Mouse (Mus musculus): ENCODE results near the gene Gpd1l.
"Not testable (repeated sequence)": the region's sequence is repeated elsewhere in the genome, so short reads cannot be mapped to it uniquely, and the experiment has no call there.

Gene Gpd1l

DNA sequence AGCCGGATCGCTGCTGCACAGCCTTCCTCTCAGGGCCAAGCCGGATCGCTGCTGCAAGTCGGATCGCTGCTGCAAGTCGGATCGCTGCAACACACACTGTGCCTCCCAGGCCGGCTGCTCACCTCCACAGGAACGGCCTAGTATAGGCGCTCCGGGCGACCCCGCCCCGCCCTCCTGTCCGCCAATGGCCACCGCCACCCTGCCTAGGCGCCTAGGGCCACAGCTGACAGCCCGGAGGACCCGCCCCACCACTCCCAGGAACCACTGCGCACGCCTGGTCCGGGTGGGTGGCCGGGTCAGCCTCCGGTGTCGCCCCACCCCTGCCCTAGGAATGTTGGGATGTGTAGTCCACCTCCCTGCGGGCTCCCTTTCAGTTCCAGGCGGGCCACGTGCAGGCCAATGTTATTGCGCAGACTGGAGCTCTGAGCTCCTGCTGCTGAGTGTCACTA, at the start of gene Gpd1l:
Gene Gpd1l (minus strand): TSS at position 265 of the 449 bp plus-strand sequence.
- DNase-seq (ENCODE audit: low read depth, low spot score), result peak; percentile 73

GRCm38 (mm10) chr9:114982689-114983360, 49.0 kb upstream of the Gpd1l start, which contains the start of gene Rps27rt:
Gene Rps27rt (minus strand): TSS chr9:114982739.
- no peak for DNase-seq (ENCODE audit: low read depth, low spot score)

- no peak for DNase-seq (ENCODE audit: low read depth, low spot score)
Observed at GRCm38 (mm10) chr9:114979969-114980368, 46.2 kb upstream of the Gpd1l start.

DNA sequence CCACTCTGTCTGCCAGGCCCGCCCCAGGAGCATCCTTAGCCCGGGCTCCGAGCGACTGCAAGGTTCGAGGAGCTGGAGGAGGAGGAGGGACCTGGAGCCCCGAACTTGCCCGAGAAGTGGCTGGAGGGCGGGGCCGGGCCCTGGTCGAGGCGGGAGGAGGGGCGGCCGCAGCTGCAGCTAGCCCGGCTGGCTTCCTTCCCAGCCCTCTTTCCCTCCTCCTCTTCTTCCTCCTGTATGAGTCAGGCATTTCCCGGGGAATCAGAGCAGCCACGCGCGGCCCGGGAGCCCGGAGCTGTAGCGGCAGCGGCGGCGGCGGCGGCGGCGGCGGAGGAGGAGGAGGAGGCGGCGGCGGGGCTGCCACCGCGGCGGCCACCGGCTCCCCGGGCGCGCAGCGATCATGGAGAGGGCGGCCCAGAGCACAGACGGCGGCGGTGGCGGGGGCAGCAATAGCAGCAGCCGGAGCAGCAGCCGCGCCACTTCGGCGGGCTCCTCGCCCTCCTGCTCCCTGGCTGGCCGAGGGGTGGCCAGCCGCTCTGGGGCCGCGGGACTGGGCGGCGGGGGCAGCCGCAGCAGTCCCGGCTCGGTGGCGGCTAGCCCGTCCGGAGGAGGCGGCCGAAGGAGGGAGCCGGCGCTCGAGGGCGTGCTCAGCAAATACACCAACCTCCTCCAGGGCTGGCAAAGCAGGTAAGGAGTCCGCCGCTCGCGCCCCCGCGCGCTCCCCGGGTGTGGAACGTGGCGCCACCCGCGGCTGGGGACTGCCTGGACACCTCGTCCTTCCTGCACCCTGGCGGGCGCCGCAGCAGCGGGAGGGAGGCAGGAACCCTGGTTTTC, 44.7 kb upstream of the Gpd1l start, which contains the start of gene Osbpl10:
Gene Osbpl10 (plus strand): TSS at position 289 of the 831 bp plus-strand sequence.
- peak; percentile 37 for DNase-seq (ENCODE audit: low read depth, low spot score)

GRCm38 (mm10) chr9:114977461-114978280, 43.9 kb upstream of the Gpd1l start:
- no peak for DNase-seq (ENCODE audit: low read depth, low spot score)

- DNase-seq (ENCODE audit: low read depth, low spot score), result not testable (repeated sequence)
Observed at GRCm38 (mm10) chr9:114966286-114966685, 32.5 kb upstream of the Gpd1l start.

- DNase-seq (ENCODE audit: low read depth, low spot score), result no peak
Observed at GRCm38 (mm10) chr9:114964093-114964492, 30.3 kb upstream of the Gpd1l start.

DNA sequence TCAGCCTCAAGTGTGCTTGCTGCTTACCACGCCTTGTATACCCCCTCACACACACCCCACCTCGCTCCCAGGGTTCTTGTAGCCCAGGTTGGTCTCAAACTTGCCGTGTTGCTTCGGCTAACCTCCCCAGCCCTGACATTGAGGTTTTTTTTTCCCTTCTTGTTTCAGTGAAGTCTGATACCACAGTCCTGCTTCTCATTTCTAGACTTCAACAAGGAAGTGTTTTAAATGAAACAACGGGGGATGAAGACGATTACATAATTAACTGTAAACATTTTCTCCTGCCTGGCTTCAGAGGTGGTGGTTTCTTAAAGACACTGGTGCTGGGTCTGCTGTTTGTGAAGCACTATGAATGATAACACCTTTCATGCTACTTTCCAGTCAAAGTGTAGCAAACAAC, 27.1 kb upstream of the Gpd1l start:
- no peak for DNase-seq (ENCODE audit: low read depth, low spot score)

DNA sequence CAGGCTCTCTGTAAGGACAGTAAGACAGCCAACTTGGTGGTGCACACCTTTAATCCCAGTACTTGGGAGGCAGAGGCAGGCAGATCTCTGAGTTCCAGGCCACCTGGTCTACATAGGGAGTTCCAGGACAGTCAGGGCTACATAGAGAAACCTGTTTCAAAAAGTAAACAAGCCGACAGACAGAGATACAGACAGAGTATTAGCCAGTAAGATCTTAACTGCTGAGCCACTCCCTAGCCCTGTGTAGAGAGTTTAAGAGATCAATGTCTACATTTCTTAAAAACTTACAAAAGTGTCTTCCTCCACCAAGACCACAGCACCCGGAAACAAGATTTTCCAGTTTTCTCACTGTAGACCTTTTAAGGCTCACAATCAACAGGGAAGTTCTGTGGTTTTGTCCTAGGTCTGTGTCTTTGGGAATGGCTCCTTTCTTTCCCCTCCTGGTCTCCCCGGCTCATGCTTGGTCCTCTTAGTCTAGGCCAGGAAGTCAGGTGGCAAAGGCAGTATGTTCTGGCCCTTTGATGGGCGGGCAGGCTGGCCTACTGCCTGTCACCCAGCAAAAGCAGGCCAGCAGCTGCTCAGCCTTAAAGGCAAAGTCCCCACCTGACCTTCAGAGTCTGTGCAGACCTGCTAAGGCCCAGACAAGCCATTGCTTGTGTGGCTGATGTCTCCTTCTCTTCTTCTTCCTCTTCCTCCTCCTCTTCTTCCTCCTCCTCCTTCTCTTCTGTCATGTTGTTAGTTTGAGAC, 26.4 kb upstream of the Gpd1l start:
- DNase-seq (ENCODE audit: low read depth, low spot score), result no peak

DNA sequence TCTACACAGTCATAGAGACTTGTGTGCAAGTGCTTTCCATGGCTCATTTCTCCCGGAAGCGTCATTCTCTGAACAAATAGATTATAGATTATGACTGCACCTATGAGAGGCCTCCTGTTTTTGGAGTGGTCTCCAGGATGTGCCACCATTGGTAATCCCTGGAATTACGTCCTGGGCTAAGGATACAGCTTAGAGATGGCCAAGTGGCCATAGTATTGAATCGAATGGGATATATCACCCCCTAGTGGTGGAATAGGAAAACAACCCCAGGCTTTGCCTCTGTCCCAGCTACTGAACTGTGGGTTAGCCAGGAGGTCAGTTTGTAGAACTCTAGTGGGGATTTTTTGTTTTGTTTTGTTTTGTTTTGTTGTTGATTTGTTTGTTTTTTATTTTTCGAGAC, 23.2 kb upstream of the Gpd1l start:
- peak; percentile 56 for DNase-seq (ENCODE audit: low read depth, low spot score)

DNA sequence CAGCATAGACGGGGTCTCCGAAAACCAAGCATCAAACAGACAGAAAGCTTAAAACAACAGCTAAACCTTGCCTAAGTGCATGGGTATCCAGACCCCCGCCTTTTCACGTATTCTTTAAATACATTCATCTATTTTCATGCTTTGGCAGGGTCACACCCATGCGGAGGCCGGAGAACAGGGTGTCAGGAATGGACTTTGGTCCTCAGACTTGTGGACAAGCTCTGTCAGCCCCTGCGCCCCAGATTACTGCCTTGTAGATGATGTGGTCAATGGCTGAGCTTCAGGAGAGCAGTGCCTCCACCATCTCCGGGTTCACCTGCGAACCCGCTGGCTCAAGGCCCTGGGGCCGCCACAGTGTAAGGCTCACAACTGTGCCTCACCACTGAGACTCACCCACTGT, 21.6 kb upstream of the Gpd1l start:
- DNase-seq (ENCODE audit: low read depth, low spot score), result no peak

DNA sequence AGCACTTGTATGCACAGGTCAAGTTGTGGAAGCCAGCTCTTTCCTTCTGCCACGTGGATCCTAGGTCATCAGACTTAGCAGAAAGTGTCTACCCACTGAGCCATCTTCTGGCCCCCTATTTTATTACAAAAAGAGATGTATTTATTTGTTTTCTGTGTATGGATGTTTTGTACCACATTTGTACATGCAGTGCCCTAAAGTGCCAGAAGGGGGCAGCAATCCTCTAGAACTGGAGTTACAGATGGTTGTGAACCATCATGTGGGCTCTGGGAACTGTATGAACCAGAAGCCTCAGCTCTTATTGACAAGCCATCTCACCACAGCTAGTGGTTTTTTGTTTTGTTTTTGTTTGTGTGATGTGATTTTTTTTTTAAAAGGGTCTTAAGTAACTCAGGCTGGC, 19.1 kb upstream of the Gpd1l start:
- no peak for DNase-seq (ENCODE audit: low read depth, low spot score)

DNA sequence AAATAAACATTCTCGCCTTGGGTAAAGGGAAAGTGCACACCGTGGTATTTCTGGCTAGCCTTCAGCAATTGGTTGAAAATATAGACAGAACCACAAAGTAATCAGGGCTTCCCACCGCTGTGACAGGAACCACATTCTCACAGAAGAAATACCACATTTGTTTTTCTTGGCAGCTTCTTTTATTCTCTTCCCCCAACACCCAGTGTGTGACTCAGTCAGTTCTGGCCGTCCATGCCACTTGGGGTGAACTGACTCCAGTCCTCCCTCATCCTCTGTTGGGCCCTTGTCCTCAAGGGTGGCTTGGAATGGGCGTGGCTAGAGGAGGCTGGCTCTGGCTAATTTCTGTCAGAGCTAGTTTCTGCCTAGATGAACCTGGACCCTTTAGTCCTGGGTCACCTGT, 14.6 kb upstream of the Gpd1l start:
- no peak for DNase-seq (ENCODE audit: low read depth, low spot score)

GRCm38 (mm10) chr9:114945576-114945975, 11.8 kb upstream of the Gpd1l start:
- no peak for DNase-seq (ENCODE audit: low read depth, low spot score)

DNA sequence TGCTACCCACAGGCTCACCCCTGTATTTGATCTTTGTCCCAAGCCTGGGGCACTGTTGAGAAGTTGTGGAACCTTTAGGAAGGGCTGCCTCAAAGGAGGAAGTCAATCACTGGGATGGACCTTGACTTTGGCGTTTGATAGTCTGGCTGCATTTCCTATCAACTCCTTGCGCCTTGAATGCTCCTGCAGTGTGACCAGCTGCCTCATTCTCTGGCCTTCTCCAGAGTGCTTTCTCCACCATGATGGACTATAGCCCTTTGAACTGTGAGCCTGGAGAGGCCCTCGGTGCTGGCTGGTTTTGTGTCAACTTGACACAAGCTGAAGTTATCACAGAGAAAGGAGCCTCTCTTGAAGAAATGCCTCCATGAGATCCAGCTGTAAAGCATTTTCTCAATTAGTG, 10.9 kb upstream of the Gpd1l start:
- no peak for DNase-seq (ENCODE audit: low read depth, low spot score)

DNA sequence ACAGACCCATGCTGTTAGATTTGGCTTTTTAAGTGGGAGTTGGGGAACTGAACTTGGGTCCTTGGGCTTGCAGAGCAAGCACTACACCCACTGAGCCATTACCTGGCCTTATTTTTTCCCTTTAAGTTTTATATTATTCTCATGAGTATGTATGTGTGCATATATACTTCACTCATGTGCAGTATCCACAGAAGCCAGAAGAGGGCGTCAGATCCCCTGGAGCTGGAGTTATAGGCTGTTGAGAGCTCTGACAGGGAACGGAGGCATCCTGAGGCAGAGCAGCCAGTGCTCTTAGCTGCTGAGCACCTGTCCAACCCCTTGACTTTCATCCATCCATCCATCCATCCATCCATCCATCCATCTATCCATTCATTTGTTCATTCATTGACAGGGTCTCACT, 2.9 kb upstream of the Gpd1l start:
- DNase-seq (ENCODE audit: low read depth, low spot score), result no peak

DNA sequence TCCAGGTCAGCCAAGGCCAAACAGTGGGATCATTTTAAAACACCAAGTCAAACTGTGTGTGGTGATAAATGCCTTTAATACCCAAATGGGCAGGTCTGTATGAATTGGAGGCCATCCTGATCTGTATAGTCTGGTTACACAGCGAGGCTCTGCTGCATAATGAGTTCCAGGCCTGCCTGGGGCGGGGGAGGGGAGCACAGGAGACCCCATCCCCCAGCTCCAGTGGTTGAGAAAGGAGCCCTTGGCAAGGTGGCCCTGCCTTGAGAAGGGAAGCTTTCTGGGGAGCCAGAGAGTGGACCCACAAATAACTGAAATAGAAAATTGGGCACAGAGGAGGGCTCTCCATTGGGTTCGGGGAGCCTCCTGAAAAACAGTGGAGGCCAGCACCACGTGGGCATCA, 1.5 kb upstream of the Gpd1l start:
- DNase-seq (ENCODE audit: low read depth, low spot score), result no peak

- DNase-seq (ENCODE audit: low read depth, low spot score), result no peak
Observed at GRCm38 (mm10) chr9:114934231-114934630, 444 bp upstream of the Gpd1l start.

DNA sequence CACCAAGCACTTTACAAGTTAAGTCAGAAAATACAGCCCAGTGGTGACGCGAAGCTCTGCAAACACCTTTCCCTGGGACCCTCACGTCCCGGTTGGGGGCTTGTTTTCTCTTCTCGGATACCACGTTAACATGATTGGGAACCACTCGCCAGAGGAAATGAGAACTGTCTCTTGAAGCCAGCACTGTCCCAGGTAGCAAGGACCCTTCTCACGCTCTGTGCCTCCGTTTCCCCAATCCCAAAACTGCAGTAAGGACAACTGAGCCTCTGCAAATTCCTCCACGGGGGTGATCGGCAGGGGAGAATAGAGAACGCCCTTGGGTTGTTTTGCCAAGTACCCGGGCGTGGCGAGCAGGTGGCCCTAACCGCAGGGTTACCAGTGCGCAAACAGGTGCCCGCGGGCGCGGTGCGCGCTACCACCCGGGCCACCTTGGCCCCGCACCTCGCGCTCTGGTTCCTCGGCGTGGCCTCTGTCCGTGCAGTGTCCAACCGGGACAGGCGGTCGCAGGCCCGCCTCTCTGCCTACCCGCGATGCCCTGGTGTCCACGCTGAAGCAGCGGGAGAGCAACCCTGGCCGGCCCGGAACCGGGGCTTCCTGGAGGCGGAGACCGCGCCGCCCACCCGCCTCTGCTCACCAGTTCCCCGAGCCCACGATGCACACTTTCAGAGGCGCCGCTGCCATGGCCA, 607 bp downstream of the Gpd1l start:
- no peak for DNase-seq (ENCODE audit: low read depth, low spot score)

DNA sequence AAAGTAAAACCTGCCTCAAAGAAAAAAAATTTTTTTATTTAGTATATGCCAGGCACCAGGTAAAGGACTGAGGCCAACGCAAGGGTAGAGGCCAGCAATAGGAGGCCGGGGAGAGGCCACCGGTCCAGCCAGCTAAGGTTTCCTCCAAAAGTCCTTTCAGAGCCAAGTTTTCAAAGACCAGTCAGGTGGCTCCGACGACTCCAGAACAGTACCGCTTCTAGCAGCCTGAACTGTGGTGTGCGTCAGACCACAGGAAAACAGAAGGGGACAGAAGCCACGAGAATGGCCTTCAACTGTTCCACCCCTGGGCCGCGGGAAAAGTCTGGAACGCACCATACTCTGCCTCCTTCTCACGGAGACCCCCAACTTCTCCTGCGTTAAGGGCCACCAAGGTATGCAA, 1.2 kb downstream of the Gpd1l start:
- no peak for DNase-seq (ENCODE audit: low read depth, low spot score)
